Mouse (Mus musculus) spleen, adult 2 months (tissue): ENCODE measurements around the gene Stk4. TPM values are rescaled to one million over a fixed set of nuclear protein-coding genes. Genes with fewer than 3 reads are reported as not detected.

Source experiments
- DNase-seq, 2 experiments: peaks; one replicate each; pipeline versions ENCODE4 v3.0.0 to v3.0.0-alpha.2; 2012 to 2021; ENCODE audit warnings: low spot score in 2 of 2, low read depth in 1 of 2
- H3K27ac ChIP-seq: fragments of 200-500 bp; 2 replicates; pipeline ENCODE4 v1.5.1; 2012; ENCODE audit warnings: low read length, inconsistent platforms; ENCODE audit not compliant: insufficient read depth
- H3K27me3 ChIP-seq: fragments of 200-500 bp; 2 replicates; pipeline ENCODE4 v1.6.1; 2012; ENCODE audit warnings: mild to moderate bottlenecking, moderate library complexity, low read length, inconsistent platforms; ENCODE audit not compliant: control insufficient read depth, insufficient read depth
- H3K36me3 ChIP-seq: fragments of 200-500 bp; 2 replicates; pipeline ENCODE4 v1.6.1; 2012; ENCODE audit warnings: mild to moderate bottlenecking, low read length, inconsistent platforms; ENCODE audit not compliant: control insufficient read depth, insufficient read depth
- H3K4me1 ChIP-seq: fragments of 200-500 bp; 2 replicates; pipeline ENCODE4 v1.6.1; 2011; ENCODE audit warnings: inconsistent platforms; ENCODE audit not compliant: control insufficient read depth, insufficient read depth, insufficient read length
- H3K4me3 ChIP-seq: fragments of 200-500 bp; 2 replicates; pipeline ENCODE4 v1.5.1; 2011; ENCODE audit warnings: mild to moderate bottlenecking, inconsistent platforms; ENCODE audit not compliant: insufficient read depth, insufficient read length; ENCODE audit errors: extremely low read depth
- CTCF ChIP-seq: fragments of 200-500 bp; IDR thresholded peaks from 2 replicates; pipeline ENCODE4 v1.5.1; 2011; ENCODE audit warnings: mild to moderate bottlenecking, inconsistent platforms; ENCODE audit not compliant: insufficient read depth, insufficient read length, insufficient replicate concordance; ENCODE audit errors: extremely low read depth
- POLR2A ChIP-seq: fragments of 200-500 bp; IDR thresholded peaks from 2 replicates; pipeline ENCODE4 v1.6.1; 2011; ENCODE audit warnings: low read depth, low read length, inconsistent platforms
- WGBS: fragments of 180-500 bp; shearing (Covaris S2); methylation state at CpG from one replicate; pipeline ENCODE4 v1.1.7; 2018; 5-methylcytosine and 5-hydroxymethylcytosine counted together
- polyA plus RNA-seq: library from polyadenylated mRNA; depleted of rRNA; stranded (reverse); fragments of >200 nt; gene quantifications from 2 replicates; pipeline ENCODE4 v1.2.3, GENCODE M21; 2012

Stk4 gene
- polyA plus RNA-seq, 1 experiment: 31.6 TPM

GRCm38 (mm10) chr2:164126533-164126955 lies 56.4 kb downstream of the Stk4 start:
- H3K36me3 ChIP-seq: peaks cover 12% of the 10 kb centered on the region
- WGBS: 80% methylated on average over 13 of the region's 13 CpGs
- no peaks in the 10 kb centered on the region for H3K27me3 ChIP-seq
- TF ChIP-seq POLR2A: no peak
- TF ChIP-seq CTCF: peak; percentile 15; the same call in 1 of the 2 replicates
- no peak overlapping the region for H3K4me3 ChIP-seq
- peaks cover 9% of the 10 kb centered on the region; the same call in 1 of the 2 replicates for H3K4me1 ChIP-seq
- DNase-seq: peak in 1 of 2 experiments; percentile 23
- H3K27ac ChIP-seq: no peak overlapping the region

- no peak overlapping the region for H3K27ac ChIP-seq
- H3K4me3 ChIP-seq: no peak overlapping the region
- peaks cover 12% of the 10 kb centered on the region for H3K36me3 ChIP-seq
- peaks cover 9% of the 10 kb centered on the region; the same call in 1 of the 2 replicates for H3K4me1 ChIP-seq
- WGBS: 81% methylated on average over 2 of the region's 2 CpGs
- DNase-seq: no peak
- no peaks in the 10 kb centered on the region for H3K27me3 ChIP-seq
- TF ChIP-seq CTCF: no peak
- TF ChIP-seq POLR2A: no peak
Observed at GRCm38 (mm10) chr2:164127297-164127696, 57.2 kb downstream of the Stk4 start.

GRCm38 (mm10) chr2:164128576-164129411 lies 58.7 kb downstream of the Stk4 start:
- H3K36me3 ChIP-seq: peaks cover 18% of the 10 kb centered on the region
- DNase-seq: peak; percentile 30 to 73
- H3K4me1 ChIP-seq: peaks cover 9% of the 10 kb centered on the region; the same call in 1 of the 2 replicates
- H3K27ac ChIP-seq: peak overlapping the region; percentile 77
- H3K27me3 ChIP-seq: no peaks in the 10 kb centered on the region
- no peak for TF ChIP-seq POLR2A
- no peak for TF ChIP-seq CTCF
- H3K4me3 ChIP-seq: no peak overlapping the region
- 62% methylated on average over 12 of the region's 12 CpGs for WGBS

GRCm38 (mm10) chr2:164131586-164131985 lies 61.5 kb downstream of the Stk4 start:
- Histone ChIP-seq H3K27me3 (no peaks in the 10 kb centered on the region), H3K4me3 (no peak overlapping the region), H3K27ac (no peak overlapping the region), H3K4me1 (peaks cover 9% of the 10 kb centered on the region; the same call in 1 of the 2 replicates), H3K36me3 (peaks cover 18% of the 10 kb centered on the region)
- DNase-seq: no peak
- 85% methylated on average over 1 of the region's 1 CpGs for WGBS
- TF ChIP-seq POLR2A (no peak), CTCF (no peak)

- Histone ChIP-seq H3K4me3 (no peak overlapping the region), H3K4me1 (no peaks in the 10 kb centered on the region), H3K36me3 (peaks cover 26% of the 10 kb centered on the region), H3K27ac (no peak overlapping the region), H3K27me3 (no peaks in the 10 kb centered on the region)
- TF ChIP-seq CTCF (no peak), POLR2A (no peak)
- DNase-seq: no peak
- WGBS: 74% methylated on average over 6 of the region's 6 CpGs
Observed at GRCm38 (mm10) chr2:164134563-164134962, 64.4 kb downstream of the Stk4 start.

- no peak for DNase-seq
- Histone ChIP-seq H3K27me3 (no peaks in the 10 kb centered on the region), H3K36me3 (peaks cover 30% of the 10 kb centered on the region), H3K27ac (no peak overlapping the region), H3K4me3 (no peak overlapping the region), H3K4me1 (no peaks in the 10 kb centered on the region)
- TF ChIP-seq POLR2A (no peak), CTCF (no peak)
- 86% methylated on average over 1 of the region's 1 CpGs for WGBS
Observed at GRCm38 (mm10) chr2:164135367-164135766, 65.2 kb downstream of the Stk4 start.

- H3K36me3 ChIP-seq: peaks cover 28% of the 10 kb centered on the region
- no peak overlapping the region for H3K27ac ChIP-seq
- DNase-seq: no peak
- H3K4me3 ChIP-seq: no peak overlapping the region
- TF ChIP-seq POLR2A (no peak), CTCF (no peak)
- H3K27me3 ChIP-seq: no peaks in the 10 kb centered on the region
- 72% methylated on average over 2 of the region's 2 CpGs for WGBS
- no peaks in the 10 kb centered on the region for H3K4me1 ChIP-seq
Observed at GRCm38 (mm10) chr2:164136393-164136792, 66.3 kb downstream of the Stk4 start.
